Mouse (Mus musculus) ES-Bruce4 (cell line): Measurements from ENCODE around the gene Spryd7.

ENCODE experiments used
- CTCF ChIP-seq: IDR thresholded peaks from one replicate; pipeline ENCODE4 v1.8.1; 2011; ENCODE audit warnings: low read depth, low read length
- EP300 ChIP-seq: IDR thresholded peaks from 2 replicates; pipeline ENCODE4 v1.6.1; 2011; ENCODE audit warnings: low read depth, low read length; ENCODE audit not compliant: insufficient read depth
- POLR2A ChIP-seq: IDR thresholded peaks from one replicate; pipeline ENCODE4 v1.8.1; 2011; ENCODE audit warnings: low read length; ENCODE audit not compliant: insufficient read depth

- TF ChIP-seq CTCF: no peak
- TF ChIP-seq POLR2A: no peak
- peak; percentile 90 for TF ChIP-seq EP300
Observed at GRCm38 (mm10) chr14:61603069-61603755, 46.5 kb upstream of the Spryd7 start.
